Mouse (Mus musculus) kidney, postnatal 0 days (tissue): ENCODE measurements around the gene Pde3a. TPM values are rescaled to one million over a fixed set of nuclear protein-coding genes. Genes with fewer than 3 reads are reported as not detected.

Source experiments
- ATAC-seq: fragments of 200-750 bp; cut with Nextera tagmentation; replicated peaks from 2 replicates; pipeline ENCODE4 v1.8.0; 2017; ENCODE audit warnings: low read depth, moderate number of reproducible peaks, moderate TSS enrichment, moderate library complexity; ENCODE audit not compliant: low FRiP score
- DNase-seq: peaks from one replicate; pipeline ENCODE4 v3.0.0-alpha.2; 2016; ENCODE audit warnings: low spot score
- H3K27ac ChIP-seq: fragments of 300-500 bp; sonication (generic); 2 replicates; pipeline ENCODE4 v1.5.1; 2014; ENCODE audit warnings: mild to moderate bottlenecking
- H3K27me3 ChIP-seq: fragments of 300-500 bp; sonication (generic); 2 replicates; pipeline ENCODE4 v1.6.1; 2014; ENCODE audit warnings: low read length, mixed read lengths; ENCODE audit not compliant: insufficient read depth
- H3K36me3 ChIP-seq: fragments of 300-500 bp; sonication (generic); 2 replicates; pipeline ENCODE4 v1.6.1; 2014; ENCODE audit warnings: low read length, mixed read lengths; ENCODE audit not compliant: insufficient read depth
- H3K4me1 ChIP-seq: fragments of 300-500 bp; sonication (generic); replicated peaks from 2 replicates; pipeline ENCODE4 v1.6.1; 2014; ENCODE audit warnings: antibody characterized with exemption, low read length, mixed read lengths; ENCODE audit not compliant: insufficient read depth
- H3K4me2 ChIP-seq: fragments of 300-500 bp; sonication (generic); 2 replicates; pipeline ENCODE4 v1.6.1; 2014; ENCODE audit warnings: mild to moderate bottlenecking, low read length, moderate library complexity, mixed read lengths
- H3K4me3 ChIP-seq: fragments of 300-500 bp; sonication (generic); replicated peaks from 2 replicates; pipeline ENCODE4 v1.5.1; 2014; ENCODE audit warnings: low read depth, low read length
- H3K9ac ChIP-seq: fragments of 300-500 bp; sonication (generic); 2 replicates; pipeline ENCODE4 v1.6.1; 2014; ENCODE audit warnings: low read depth, low read length
- H3K9me3 ChIP-seq: fragments of 300-500 bp; sonication (generic); replicated peaks from 2 replicates; pipeline ENCODE4 v1.6.1; 2016; ENCODE audit warnings: low read length, inconsistent platforms, mixed read lengths
- CTCF ChIP-seq: IDR thresholded peaks from 2 replicates; pipeline ENCODE4 v1.5.1; 2016; ENCODE audit warnings: antibody characterized with exemption, low read depth, mild to moderate bottlenecking, moderate library complexity
- WGBS: fragments of 180-500 bp; shearing (Covaris S2); extraction: QIAGEN DNeasy Blood & Tissue Kit; methylation state at CpG from one replicate; pipeline ENCODE4 v1.1.7; 2014; 5-methylcytosine and 5-hydroxymethylcytosine counted together
- polyA plus RNA-seq: library from polyadenylated mRNA; unstranded; fragments of >200 nt; fragmentation: Nextera tagmentation; extraction: Ambion mirVana; gene quantifications from 2 replicates; pipeline ENCODE4 v1.2.1, GENCODE M21; 2015

Gene Pde3a
- polyA plus RNA-seq, 1 experiment from 2014 or later = 9.9 TPM

DNA sequence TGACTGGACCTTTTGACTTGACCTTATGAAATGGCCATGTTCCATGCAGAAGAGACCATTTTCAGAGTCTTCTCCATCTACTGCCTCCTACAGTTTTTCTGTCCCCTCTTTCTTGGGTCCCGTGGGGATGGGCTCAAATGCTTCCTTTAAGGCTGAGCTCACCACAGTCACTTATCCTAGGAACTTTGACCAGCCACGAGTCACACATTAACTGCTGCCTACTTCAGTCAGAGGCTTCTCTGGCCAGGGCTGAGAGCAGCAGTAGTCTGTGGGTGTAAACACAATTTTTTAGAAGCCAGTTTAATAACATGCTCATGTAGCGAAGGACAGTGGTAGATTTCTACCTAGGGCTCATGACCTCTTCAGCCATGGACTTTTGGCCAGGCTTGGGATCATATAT, 79.0 kb downstream of the Pde3a start:
- ATAC-seq (peak; percentile 74), DNase-seq (no peak)
- no peak overlapping the region for H3K4me3 ChIP-seq
- no peaks in the 10 kb centered on the region for H3K27me3 ChIP-seq
- no peak overlapping the region; the same call in 1 of the 2 replicates for H3K27ac ChIP-seq
- WGBS = 74% methylated on average over 3 of the region's 3 CpGs
- H3K9me3 ChIP-seq = no peaks in the 10 kb centered on the region
- no peak overlapping the region for H3K9ac ChIP-seq
- no peaks in the 10 kb centered on the region for H3K36me3 ChIP-seq
- TF ChIP-seq CTCF = no peak
- H3K4me1 ChIP-seq = no peaks in the 10 kb centered on the region
- no peak overlapping the region for H3K4me2 ChIP-seq

DNA sequence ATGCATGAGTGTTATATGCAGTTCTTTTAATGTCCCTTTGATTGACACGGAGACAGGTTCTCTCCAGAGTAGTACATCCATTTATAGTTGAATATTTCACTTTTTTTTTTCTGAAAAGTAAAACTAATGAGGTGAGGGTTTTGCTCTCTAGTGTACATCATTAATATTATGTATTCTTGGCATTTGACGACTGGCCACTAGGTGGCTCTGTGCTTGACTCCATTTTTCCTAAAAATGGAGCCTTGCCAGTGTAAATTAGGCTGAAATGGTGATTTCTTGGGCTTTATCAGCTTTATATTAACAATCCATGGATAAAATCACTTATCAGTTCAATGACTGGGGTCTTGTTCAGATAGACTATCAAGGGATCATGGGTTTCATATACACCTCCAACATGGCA, 82.4 kb downstream of the Pde3a start:
- H3K4me2 ChIP-seq = no peak overlapping the region
- 57% methylated on average over 2 of the region's 2 CpGs for WGBS
- H3K9ac ChIP-seq = no peak overlapping the region
- no peak overlapping the region for H3K4me3 ChIP-seq
- H3K36me3 ChIP-seq = no peaks in the 10 kb centered on the region
- H3K4me1 ChIP-seq = no peaks in the 10 kb centered on the region
- no peak for ATAC-seq
- no peaks in the 10 kb centered on the region for H3K9me3 ChIP-seq
- DNase-seq = no peak
- H3K27ac ChIP-seq = no peak overlapping the region
- H3K27me3 ChIP-seq = no peaks in the 10 kb centered on the region
- peak; percentile 34; the same call in 1 of the 2 replicates for TF ChIP-seq CTCF

DNA sequence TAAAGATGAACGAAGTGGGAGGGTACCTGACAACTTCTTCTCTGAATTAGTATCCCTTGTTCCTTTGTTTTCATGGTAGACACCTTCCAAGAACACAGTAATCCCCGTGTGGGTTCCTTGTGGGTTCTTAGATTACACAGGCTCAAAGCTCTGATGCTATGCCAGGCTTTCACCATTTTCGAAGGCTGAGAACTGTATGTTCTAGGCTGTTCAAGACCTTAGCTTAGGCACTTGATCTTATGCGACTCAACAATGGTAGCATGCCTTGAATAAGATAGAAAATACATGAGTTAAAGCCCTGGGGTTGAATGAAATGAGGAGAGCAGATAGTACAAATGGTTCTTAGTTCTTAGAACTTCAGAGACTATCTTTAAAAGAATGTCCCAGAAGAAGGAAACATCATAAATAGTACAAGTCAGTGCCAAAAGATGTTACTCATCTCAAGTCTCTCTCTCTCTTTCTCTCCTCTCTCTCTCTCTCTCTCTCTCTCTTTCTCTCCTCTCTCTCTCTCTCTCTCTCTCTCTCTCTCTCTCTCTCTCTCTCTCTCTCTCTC, 83.6 kb downstream of the Pde3a start:
- no peak overlapping the region for H3K9ac ChIP-seq
- no peak for ATAC-seq
- H3K4me1 ChIP-seq = no peaks in the 10 kb centered on the region
- no peaks in the 10 kb centered on the region for H3K9me3 ChIP-seq
- WGBS = 86% methylated on average over 4 of the region's 4 CpGs
- no peak for TF ChIP-seq CTCF
- peak overlapping the region; percentile 31; the same call in 1 of the 2 replicates for H3K27ac ChIP-seq
- H3K36me3 ChIP-seq = no peaks in the 10 kb centered on the region
- no peak overlapping the region for H3K4me3 ChIP-seq
- H3K27me3 ChIP-seq = no peaks in the 10 kb centered on the region
- H3K4me2 ChIP-seq = no peak overlapping the region
- DNase-seq = peak; percentile 70

DNA sequence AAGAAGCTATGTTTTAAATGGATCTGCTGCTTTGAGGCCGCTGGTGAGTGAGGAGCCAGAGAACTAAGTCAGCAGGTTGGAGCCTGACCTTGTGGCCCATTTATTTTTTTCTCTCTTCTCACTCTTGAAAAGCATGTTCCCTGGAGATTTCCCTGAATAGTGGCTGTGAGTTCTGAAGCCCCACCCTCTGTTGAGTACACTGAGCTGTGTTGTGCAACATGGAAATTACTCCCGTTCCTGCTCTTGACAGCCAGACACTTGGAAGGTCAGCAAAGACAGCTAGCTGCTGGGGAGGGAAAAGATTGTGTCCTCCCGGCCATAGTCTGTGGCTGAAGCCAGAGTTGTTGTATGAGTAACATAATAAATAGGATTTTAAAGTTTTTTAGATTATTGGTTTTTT, 84.2 kb downstream of the Pde3a start:
- H3K9me3 ChIP-seq = no peaks in the 10 kb centered on the region
- H3K4me1 ChIP-seq = no peaks in the 10 kb centered on the region
- no peaks in the 10 kb centered on the region for H3K36me3 ChIP-seq
- H3K4me3 ChIP-seq = no peak overlapping the region
- DNase-seq = peak; percentile 90
- peak; percentile 83; the same call in 1 of the 2 replicates for ATAC-seq
- no peak for TF ChIP-seq CTCF
- H3K27ac ChIP-seq = no peak overlapping the region
- H3K27me3 ChIP-seq = no peaks in the 10 kb centered on the region
- H3K4me2 ChIP-seq = no peak overlapping the region
- 29% methylated on average over 3 of the region's 3 CpGs for WGBS
- H3K9ac ChIP-seq = no peak overlapping the region

DNA sequence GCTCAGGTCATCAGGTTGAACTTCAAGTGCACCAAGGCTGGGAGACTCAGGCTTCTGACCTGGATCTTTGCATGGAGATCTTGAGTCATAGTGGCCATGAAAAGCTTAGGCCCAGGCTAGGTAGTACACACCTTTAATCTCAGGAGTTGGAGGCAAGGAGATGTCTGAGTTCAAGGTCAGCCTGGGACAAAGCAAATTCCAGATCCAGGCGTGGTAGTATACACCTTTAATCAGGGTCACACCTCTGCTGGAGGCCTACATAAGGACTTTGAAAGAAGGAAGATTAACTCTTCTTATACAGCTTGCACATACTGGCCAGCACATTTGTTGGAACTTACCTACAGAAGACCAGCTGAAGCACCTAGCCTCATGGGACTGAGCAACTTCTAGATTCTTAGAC, 86.8 kb downstream of the Pde3a start:
- H3K27ac ChIP-seq = no peak overlapping the region
- H3K4me1 ChIP-seq = no peaks in the 10 kb centered on the region
- H3K9me3 ChIP-seq = no peaks in the 10 kb centered on the region
- ATAC-seq (no peak), DNase-seq (no peak)
- 73% methylated on average over 1 of the region's 1 CpGs for WGBS
- TF ChIP-seq CTCF = no peak
- H3K27me3 ChIP-seq = no peaks in the 10 kb centered on the region
- H3K36me3 ChIP-seq = no peaks in the 10 kb centered on the region
- no peak overlapping the region for H3K4me3 ChIP-seq
- no peak overlapping the region for H3K4me2 ChIP-seq
- no peak overlapping the region for H3K9ac ChIP-seq

DNA sequence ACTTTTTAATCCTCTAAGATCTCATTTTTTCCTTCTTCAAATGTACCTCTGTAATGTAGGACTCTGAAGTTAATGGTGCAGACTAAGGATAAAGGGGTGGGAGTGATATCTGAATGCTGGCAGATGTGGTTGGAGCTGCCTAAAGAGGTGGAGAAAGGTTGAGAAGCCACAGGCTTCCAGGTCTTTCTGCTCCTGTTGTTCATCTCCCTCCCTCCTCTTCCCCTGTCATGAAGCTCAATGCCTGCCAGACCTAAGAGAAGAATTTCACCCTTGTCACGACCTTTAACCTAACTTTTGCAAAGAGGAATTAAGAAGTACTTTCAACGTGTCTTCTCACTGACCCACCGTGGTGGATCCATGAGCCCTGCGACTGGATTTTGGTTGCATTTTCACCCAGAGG, 87.4 kb downstream of the Pde3a start:
- DNase-seq (no peak), ATAC-seq (no peak)
- H3K4me2 ChIP-seq = no peak overlapping the region
- H3K4me1 ChIP-seq = no peaks in the 10 kb centered on the region
- 64% methylated on average over 4 of the region's 4 CpGs for WGBS
- no peak overlapping the region for H3K27ac ChIP-seq
- H3K4me3 ChIP-seq = no peak overlapping the region
- no peak for TF ChIP-seq CTCF
- H3K36me3 ChIP-seq = no peaks in the 10 kb centered on the region
- no peaks in the 10 kb centered on the region for H3K27me3 ChIP-seq
- H3K9me3 ChIP-seq = no peaks in the 10 kb centered on the region
- H3K9ac ChIP-seq = no peak overlapping the region

DNA sequence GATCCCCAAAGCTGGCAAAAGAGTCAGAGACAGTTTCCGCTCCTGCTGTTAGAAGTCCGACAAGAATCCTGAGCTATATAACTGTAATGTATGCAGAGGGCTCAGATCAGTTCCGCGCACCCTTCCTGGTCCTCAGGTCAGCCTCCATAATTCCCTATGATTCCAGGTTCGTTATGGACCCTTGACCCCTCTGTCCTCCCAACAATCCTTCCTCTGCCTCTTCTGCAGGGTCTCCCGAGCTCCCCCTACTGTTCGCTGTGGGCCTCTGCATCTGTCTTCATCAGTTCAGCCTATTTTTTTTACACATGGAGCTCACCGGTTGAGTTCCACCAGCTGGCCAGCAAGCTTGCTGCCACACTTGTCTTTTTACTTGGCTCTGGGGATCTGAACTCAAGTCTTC, 88.6 kb downstream of the Pde3a start:
- WGBS = 58% methylated on average over 8 of the region's 8 CpGs
- DNase-seq = no peak
- H3K27ac ChIP-seq = no peak overlapping the region

More for the DNA sequence above, 88.6 kb downstream of the Pde3a start:
- Histone ChIP-seq H3K36me3 (no peaks in the 10 kb centered on the region), H3K4me2 (no peak overlapping the region), H3K9ac (no peak overlapping the region), H3K4me1 (no peaks in the 10 kb centered on the region), H3K9me3 (no peaks in the 10 kb centered on the region), H3K27me3 (no peaks in the 10 kb centered on the region), H3K4me3 (no peak overlapping the region)
- no peak for ATAC-seq
- peak; percentile 59; the same call in 1 of the 2 replicates for TF ChIP-seq CTCF
